Mouse (Mus musculus): Measurements from ENCODE around the gene Opcml. TPM values are rescaled to one million over a fixed set of nuclear protein-coding genes. Genes with fewer than 3 reads are reported as not detected.

The Opcml gene
- polyA plus RNA-seq, 1 experiment from 2014 or later, result not detected

DNA sequence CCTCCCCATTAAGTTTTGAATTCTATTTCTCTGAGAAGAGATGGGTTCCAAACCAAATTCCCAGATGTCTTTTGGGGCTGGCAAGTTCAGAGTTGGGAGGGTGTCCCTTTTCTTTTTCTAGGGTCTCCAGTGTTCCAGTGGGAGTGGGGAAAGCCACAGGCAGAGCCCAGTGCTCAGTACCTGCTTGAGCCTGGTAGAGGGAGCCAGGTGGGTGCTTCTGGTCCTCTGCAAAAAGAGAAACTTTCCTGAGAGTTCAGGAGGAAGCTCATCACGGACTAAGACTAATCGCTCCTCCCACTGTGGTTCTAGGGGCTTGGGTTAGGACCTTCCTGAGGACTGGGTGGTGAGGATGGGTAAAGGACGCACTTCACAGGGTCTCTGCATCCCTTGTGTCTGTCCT, 2.4 kb downstream of the Opcml start:
- peaks cover 7% of the 10 kb centered on the region for H3K27me3 ChIP-seq
- ChIA-PET CTCF (interaction anchor here (1.0 to 1.2 kb wide), 2 partner anchors 9 kb away, joined by 3 to 5 read pairs; no protein-coding TSS in a partner anchor), POLR2A (no interaction called here)
- ATAC-seq (no peak), DNase-seq (ENCODE audit: low read depth, low spot score) (no peak)
- no peak for TF ChIP-seq CTCF (IDR thresholded peaks at IDR 0.05)
- in situ Hi-C loops (cut with MboI; ENCODE audit: low pct_unique_long_range_greater_than_20kb), result no loop called here

DNA sequence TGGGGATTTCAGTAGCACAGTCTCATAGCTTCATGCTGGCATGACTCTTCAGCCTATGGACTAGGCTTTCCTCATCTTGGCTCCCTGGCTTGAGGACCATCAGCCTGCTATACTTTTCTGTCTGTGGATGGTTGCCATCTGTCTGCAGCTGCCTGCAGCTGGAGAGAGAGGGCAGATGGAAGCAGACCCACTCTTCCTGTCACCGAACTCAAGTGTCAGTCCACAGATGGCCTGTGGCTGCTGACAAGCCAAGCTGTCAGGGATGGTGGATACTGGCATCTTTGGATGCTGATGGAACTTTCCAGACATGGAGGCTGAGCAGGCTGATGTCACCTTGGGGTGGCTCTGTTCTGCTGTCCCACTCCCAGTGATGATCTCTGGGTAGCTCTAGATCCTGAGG, 6.0 kb downstream of the Opcml start:
- no peak for ATAC-seq
- CTCF ChIA-PET, result interaction anchor here (1.5 kb wide), 1 partner anchor 12 kb away, joined by 4 read pairs; no protein-coding TSS in a partner anchor
- no peak for DNase-seq (ENCODE audit: low read depth, low spot score)
- in situ Hi-C loops (cut with MboI; ENCODE audit: low pct_unique_long_range_greater_than_20kb), result no loop called here
- no peak for TF ChIP-seq CTCF (IDR thresholded peaks at IDR 0.05)
- POLR2A ChIA-PET, result no interaction called here
- H3K27me3 ChIP-seq, result peaks cover 3% of the 10 kb centered on the region

DNA sequence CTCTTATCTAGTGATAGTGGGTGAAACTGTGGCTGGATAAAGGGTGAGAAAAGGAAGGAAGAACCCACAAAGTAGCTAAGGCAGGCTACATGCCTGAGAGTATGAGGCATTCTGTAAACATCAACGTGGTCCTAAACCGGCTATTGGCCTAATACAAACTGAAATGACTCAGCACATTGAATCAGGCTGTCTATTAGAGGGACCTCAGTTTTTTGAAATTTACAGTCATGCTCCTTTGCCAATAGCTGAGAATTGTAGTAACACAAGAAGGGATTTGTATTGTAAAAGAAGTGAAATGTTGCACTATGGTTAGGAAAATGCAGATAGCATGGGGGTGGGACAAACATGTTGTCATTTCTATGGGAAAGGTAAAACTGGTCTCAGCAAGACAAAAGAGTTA, 10.4 kb downstream of the Opcml start:
- no peak for TF ChIP-seq CTCF (IDR thresholded peaks at IDR 0.05)
- CTCF ChIA-PET, result interaction anchor here (1.0 to 1.5 kb wide), 3 partner anchors 7 to 16 kb away, joined by 3 to 5 read pairs (median 4); no protein-coding TSS in a partner anchor
- in situ Hi-C loops (cut with MboI; ENCODE audit: low pct_unique_long_range_greater_than_20kb), result no loop called here
- POLR2A ChIA-PET, result interaction anchor here (1.7 kb wide), 1 partner anchor 19 kb away, joined by 3 read pairs; no protein-coding TSS in a partner anchor
- peak; percentile 33 for DNase-seq (ENCODE audit: low read depth, low spot score)
- ATAC-seq, result peak; percentile 78
- H3K27me3 ChIP-seq, result no peaks in the 10 kb centered on the region

DNA sequence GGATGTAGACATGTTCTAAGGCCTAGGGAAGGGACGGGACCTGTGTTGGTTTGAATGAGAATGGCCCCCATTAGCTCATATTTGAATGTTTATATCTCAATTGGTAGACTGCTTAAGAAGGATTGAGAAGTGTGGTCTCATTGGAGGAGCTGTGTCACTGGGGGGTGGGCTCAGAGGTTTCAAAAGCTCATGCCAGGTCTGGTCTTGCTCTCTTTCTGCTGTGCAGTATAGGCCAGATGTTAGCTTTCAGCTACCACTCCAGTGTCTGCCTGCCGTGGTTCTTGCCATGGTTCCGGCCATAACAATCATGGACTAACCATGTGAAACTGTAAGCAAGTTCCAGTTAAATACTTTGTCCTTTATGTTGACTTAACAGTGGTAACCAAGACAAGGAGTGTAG, 11.2 kb downstream of the Opcml start:
- no peaks in the 10 kb centered on the region for H3K27me3 ChIP-seq
- no peak for ATAC-seq
- no peak for TF ChIP-seq CTCF (IDR thresholded peaks at IDR 0.05)
- ChIA-PET CTCF (interaction anchor here (1.0 to 1.5 kb wide), 4 partner anchors 8 to 17 kb away, joined by 3 to 5 read pairs (median 4); no protein-coding TSS in a partner anchor), POLR2A (interaction anchor here (1.7 kb wide), 1 partner anchor 18 kb away, joined by 3 read pairs; no protein-coding TSS in a partner anchor)
- in situ Hi-C loops (cut with MboI; ENCODE audit: low pct_unique_long_range_greater_than_20kb), result no loop called here
- no peak for DNase-seq (ENCODE audit: low read depth, low spot score)

DNA sequence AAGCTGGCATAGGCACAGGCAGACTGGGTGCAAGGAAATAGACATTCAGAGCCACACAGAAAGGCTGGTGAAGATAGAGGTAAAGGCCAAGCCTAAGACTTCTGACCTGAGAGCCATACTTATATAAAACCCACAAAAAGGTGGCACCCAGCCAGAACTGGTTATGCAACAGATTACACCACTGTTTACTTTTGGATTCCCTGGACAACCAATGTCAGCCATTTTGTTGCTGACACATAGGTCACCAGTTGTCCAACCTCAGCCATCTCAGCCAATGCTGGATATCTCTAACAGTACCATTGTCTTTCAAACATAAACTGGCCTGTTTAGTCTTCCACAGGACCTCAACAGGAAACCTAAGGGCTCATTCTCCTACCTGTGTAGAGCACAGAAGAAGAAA, 11.8 kb downstream of the Opcml start:
- ChIA-PET POLR2A (no interaction called here), CTCF (interaction anchor here (1.0 to 1.5 kb wide), 3 partner anchors 9 to 18 kb away, joined by 3 to 5 read pairs (median 4); no protein-coding TSS in a partner anchor)
- DNase-seq (ENCODE audit: low read depth, low spot score), result peak; percentile 34
- peak; percentile 55 for ATAC-seq
- in situ Hi-C loops (cut with MboI; ENCODE audit: low pct_unique_long_range_greater_than_20kb), result no loop called here
- no peaks in the 10 kb centered on the region for H3K27me3 ChIP-seq
- TF ChIP-seq CTCF (IDR thresholded peaks at IDR 0.05), result no peak

DNA sequence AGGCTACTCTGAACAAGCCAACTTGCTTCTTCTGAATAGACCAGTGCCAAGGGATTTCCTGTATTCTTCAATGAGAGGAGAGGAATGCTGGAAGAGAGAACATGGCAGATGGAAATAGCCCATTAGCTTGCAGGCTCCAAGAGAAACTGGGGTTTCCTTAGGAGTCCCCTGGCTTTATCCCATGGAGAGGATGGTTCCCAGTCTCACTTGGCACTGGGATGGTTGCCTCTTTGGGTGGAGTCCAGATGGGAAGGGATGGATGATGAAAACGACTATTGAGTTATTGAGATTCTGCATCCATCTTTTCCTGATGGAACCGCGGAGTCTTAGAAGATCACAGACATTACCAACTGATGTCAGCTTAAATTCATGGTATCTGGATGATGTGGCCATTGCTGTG, 13.9 kb downstream of the Opcml start:
- no peak for ATAC-seq
- CTCF ChIA-PET, result no interaction called here
- no peaks in the 10 kb centered on the region for H3K27me3 ChIP-seq
- in situ Hi-C loops (cut with MboI; ENCODE audit: low pct_unique_long_range_greater_than_20kb), result no loop called here
- POLR2A ChIA-PET, result no interaction called here
- no peak for DNase-seq (ENCODE audit: low read depth, low spot score)
- TF ChIP-seq CTCF (IDR thresholded peaks at IDR 0.05), result no peak

DNA sequence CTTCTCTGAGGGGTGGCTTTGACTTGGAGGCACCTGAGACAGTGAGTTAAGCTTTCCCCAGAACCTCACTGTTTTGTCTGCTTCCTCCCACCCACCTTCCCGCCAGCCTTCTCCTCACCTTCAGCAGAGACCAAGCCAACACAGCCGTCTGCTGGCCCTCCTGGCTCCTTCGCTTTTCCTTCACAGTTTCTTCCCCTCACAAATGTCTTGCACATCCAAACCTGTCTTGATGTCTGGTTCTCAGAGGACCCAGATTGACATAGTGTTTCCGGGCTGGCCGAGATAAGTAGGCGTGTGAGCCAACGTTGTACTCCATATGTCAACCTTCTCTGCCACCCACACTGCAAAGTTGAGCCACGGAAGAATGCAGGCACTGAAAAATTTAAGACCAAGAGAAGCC, 19.2 kb downstream of the Opcml start:
- no peak for DNase-seq (ENCODE audit: low read depth, low spot score)
- in situ Hi-C loops (cut with MboI; ENCODE audit: low pct_unique_long_range_greater_than_20kb), result no loop called here
- no peak for TF ChIP-seq CTCF (IDR thresholded peaks at IDR 0.05)
- ChIA-PET POLR2A (no interaction called here), CTCF (no interaction called here)
- no peaks in the 10 kb centered on the region for H3K27me3 ChIP-seq
- no peak for ATAC-seq

DNA sequence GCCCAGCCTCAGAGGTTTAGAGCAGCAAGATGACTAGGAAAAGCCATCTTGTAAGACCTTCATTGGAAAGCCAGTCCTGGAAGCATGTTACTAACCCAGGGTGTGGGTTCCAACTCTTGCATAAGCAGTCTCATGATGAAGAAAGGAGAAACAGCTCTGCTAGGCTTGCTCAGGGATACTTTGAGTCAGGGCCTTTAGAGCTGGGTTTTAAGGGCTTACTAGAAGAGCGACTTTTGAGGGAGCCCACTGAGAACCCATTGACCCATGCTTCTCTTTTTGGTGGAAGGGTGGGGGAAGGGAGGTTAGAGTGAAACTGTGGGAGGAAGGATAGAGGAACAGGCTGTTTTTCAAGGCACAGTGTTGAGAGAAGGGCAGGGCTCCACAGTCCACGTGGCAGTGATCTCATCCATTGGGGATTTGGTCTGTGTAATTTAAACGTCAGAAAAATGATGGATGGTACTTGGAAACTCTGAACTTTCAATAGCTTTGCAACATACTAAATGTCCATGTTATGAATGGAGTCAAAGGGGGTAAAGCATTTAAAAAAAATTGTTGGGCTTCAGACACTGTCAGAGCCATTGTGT, 22.7 kb downstream of the Opcml start:
- DNase-seq (ENCODE audit: low read depth, low spot score) (peak; percentile 44), ATAC-seq (peak; percentile 88)
- ChIA-PET POLR2A (no interaction called here), CTCF (interaction anchor here (1.3 to 1.4 kb wide), 2 partner anchors 12 to 133 kb away, joined by 3 read pairs; no protein-coding TSS in a partner anchor)
- in situ Hi-C loops (cut with MboI; ENCODE audit: low pct_unique_long_range_greater_than_20kb), result no loop called here
- no peak for TF ChIP-seq CTCF (IDR thresholded peaks at IDR 0.05)
- H3K27me3 ChIP-seq, result no peaks in the 10 kb centered on the region

DNA sequence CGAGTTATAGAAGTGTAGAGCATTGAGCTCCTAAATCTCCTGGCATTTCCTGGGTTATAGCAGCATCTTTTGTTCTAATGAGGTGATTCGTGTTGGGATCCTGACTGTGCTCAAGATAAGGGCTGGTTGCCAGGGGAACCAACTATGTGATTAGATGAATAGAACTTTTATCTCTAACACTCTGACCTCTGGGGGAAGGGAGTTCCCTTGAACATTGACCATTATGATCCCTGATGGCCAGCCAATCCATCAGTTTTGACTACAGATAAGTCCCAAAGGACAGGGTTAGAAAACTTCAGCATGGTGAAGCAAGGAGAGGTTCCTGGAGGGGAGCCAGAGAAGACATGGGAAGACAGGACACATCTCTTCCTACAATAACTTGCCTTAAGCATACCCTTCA, 23.6 kb downstream of the Opcml start:
- no peak for ATAC-seq
- no peaks in the 10 kb centered on the region for H3K27me3 ChIP-seq
- POLR2A ChIA-PET, result no interaction called here
- CTCF ChIA-PET, result interaction anchor here (1.3 kb wide), 1 partner anchor 13 kb away, joined by 3 read pairs; no protein-coding TSS in a partner anchor
- in situ Hi-C loops (cut with MboI; ENCODE audit: low pct_unique_long_range_greater_than_20kb), result no loop called here
- DNase-seq (ENCODE audit: low read depth, low spot score), result no peak
- no peak for TF ChIP-seq CTCF (IDR thresholded peaks at IDR 0.05)

DNA sequence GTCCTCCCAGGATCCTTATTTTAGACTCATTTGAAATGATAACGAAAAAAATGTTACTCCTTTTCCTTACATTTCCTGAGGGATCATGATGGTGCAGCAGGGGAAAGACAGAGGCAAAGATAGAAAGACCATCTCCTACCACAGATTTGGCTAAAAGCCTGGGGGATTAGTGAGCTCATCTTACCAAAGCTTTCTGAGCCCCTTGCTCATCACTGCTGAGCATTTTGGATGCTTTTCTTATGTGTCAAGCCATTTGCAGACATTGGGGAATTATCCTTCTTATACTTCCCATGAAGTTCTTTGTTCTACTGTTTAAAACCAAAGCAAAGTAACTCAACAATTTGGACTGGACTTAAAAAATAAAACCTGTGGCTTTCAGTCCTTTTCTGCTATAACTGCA, 30.6 kb downstream of the Opcml start:
- no peaks in the 10 kb centered on the region for H3K27me3 ChIP-seq
- in situ Hi-C loops (cut with MboI; ENCODE audit: low pct_unique_long_range_greater_than_20kb), result no loop called here
- no peak for TF ChIP-seq CTCF (IDR thresholded peaks at IDR 0.05)
- DNase-seq (ENCODE audit: low read depth, low spot score), result peak; percentile 81
- peak; percentile 64 for ATAC-seq
- CTCF ChIA-PET, result no interaction called here
- POLR2A ChIA-PET, result no interaction called here

DNA sequence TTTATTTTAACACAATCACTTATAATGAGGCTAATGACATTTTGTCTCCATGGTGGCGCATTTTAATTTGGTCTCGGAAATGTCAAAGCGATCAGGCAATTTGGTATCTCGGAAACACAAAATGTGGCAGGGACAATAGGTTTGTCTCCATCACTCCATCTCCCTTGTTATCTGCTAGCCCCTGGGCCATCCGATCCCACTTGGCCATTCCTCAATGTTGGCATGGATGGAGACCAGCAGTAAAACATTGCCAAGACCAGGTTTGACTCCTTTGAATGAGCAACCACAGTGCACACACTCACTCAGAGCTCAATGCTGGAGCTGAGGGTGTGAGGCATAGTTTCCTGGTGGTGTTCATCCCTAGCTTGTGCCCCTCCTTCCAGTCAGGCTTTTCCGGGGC, 32.1 kb downstream of the Opcml start:
- TF ChIP-seq CTCF (IDR thresholded peaks at IDR 0.05), result no peak
- POLR2A ChIA-PET, result no interaction called here

More for the DNA sequence above, 32.1 kb downstream of the Opcml start:
- ATAC-seq (no peak), DNase-seq (ENCODE audit: low read depth, low spot score) (no peak)
- no peaks in the 10 kb centered on the region for H3K27me3 ChIP-seq
- in situ Hi-C loops (cut with MboI; ENCODE audit: low pct_unique_long_range_greater_than_20kb), result no loop called here
- CTCF ChIA-PET, result interaction anchor here (0.8 to 1.8 kb wide), 2 partner anchors 12 to 18 kb away, joined by 3 to 5 read pairs; no protein-coding TSS in a partner anchor

Measured in Patski (cell line).